Mouse (Mus musculus) G1E (cell line): Measurements from ENCODE around the gene Inhbb.

Experiments used
- CTCF ChIP-seq: IDR thresholded peaks from 2 replicates; pipeline ENCODE4 v1.5.1; 2012; ENCODE audit warnings: low read depth, low read length, inconsistent platforms, mixed read lengths
- GATA1 ChIP-seq: IDR thresholded peaks from 2 replicates; pipeline ENCODE4 v1.6.1; 2012; ENCODE audit warnings: borderline replicate concordance, low read length, inconsistent platforms, mixed read lengths
- GATA2 ChIP-seq: IDR thresholded peaks from 2 replicates; pipeline ENCODE4 v1.6.1; 2012; ENCODE audit warnings: low read depth, low read length, inconsistent platforms, borderline replicate concordance
- POLR2AphosphoS5 ChIP-seq: IDR thresholded peaks from 2 replicates; pipeline ENCODE4 v1.6.1; 2012; ENCODE audit warnings: low read depth, low read length, inconsistent platforms; ENCODE audit not compliant: insufficient replicate concordance
- TAL1 ChIP-seq: conservative IDR thresholded peaks from 2 replicates; pipeline ENCODE4 v1.6.1; 2012; ENCODE audit warnings: low read depth, low read length, inconsistent platforms, mixed read lengths

GRCm38 (mm10) chr1:119390676-119391075, 31.4 kb downstream of the Inhbb start:
- no peak for TF ChIP-seq CTCF
- no peak for TF ChIP-seq GATA1
- no peak for TF ChIP-seq TAL1
- no peak for TF ChIP-seq POLR2AphosphoS5
- no peak for TF ChIP-seq GATA2
